Mouse (Mus musculus) lung, postnatal 0 days (tissue): ENCODE results near the gene Ypel3.
"Not testable (repeated sequence)": the region's sequence is repeated elsewhere in the genome, so short reads cannot be mapped to it uniquely, and the experiment has no call there.

Experiments
- CTCF ChIP-seq: IDR thresholded peaks from 2 replicates; pipeline ENCODE4 v1.5.1; 2016; ENCODE audit warnings: antibody characterized with exemption, mild to moderate bottlenecking
- EP300 ChIP-seq: IDR thresholded peaks from 2 replicates; pipeline ENCODE4 v1.6.1; 2016; ENCODE audit warnings: antibody characterized with exemption, mild to moderate bottlenecking, control low read depth

GRCm38 (mm10) chr7:126730256-126730789 is 46.4 kb upstream of the Ypel3 start:
- TF ChIP-seq CTCF, EP300: not testable (repeated sequence)
